11 mouse cellular contexts compared by ENCODE assay signal in the genomic region with DNA sequence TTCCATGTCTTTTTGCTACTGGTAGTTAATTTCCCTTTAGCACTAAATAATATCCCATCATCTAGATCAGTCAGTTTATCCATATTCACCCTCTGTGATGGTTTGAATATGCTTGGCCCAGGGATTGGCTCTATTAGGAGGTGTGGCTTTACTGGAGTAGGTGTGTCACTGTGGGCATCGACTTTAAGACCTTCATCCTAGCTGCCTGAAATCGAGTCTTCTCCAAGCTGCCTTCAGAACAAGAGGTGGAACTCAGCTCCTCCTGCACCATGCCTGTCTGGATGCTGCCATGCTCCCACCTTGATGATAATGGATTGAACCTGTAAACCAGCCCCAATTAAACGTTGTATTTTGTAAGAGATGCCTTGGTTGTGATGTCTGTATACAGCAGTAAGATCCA.
"Had no signal": no experiment of that assay in that cellular context is flagged by ENCODE, and none has a peak within 500 bp of the region (broad histone marks: within the 10 kb centered on the region; RNA-seq: fewer than 3 reads in every experiment).

No protein-coding gene starts in this region.

- DNase-seq: kidney, adult 2 months; kidney, postnatal 10 days; layer of hippocampus, postnatal 36 days; liver, embryonic 13.5 days; lung, adult 2 months; lung, postnatal 14 days; lung, postnatal 4 days; right cerebral cortex, adult 18-20 months; right cerebral cortex, postnatal 14 days; thymus, adult 18-20 months; thymus, postnatal 36 days had no signal
